Mouse (Mus musculus): ENCODE results near the gene Med13l.

Gene Med13l

DNA sequence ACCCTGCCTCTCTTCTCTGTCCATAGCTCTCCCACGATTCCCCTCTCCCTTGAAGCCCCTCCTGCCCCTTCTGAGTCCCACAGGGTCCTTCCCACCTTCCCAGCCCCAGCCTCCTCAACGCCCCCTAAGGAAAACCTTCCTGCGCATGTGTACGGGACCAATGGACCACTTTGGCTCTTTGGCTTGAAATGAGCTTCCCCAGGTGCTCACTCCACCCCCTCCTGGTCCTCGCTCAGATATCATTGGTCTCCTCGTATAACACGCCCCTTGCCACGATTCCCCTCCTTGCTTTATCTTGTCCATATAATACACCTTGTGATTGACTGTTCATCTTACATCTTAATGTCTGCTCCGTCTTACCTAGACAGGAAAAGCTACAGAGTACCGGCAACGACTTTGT lies 237.3 kb downstream of the Med13l start:
- DNase-seq (ENCODE audit: low spot score), result no peak

DNA sequence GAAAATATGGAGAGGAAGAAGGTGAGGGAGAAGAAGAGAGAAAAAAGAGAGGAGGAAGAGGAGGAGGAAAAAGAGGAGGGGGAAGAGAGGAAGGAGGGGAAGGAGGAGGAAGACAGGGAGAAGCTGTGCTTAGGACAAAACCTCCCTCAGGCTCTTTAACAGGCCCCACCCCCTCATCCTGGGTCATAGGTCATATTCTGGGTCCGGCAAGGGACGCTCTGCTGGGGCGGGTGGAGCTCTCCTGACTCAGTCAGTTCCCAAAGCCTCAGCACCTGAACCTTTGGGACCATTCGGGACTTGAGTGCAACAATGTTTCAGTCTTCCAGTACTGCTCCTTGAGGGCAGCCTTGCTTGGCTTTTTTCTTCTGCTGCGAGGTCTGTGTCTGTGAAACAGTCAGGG lies 241.1 kb downstream of the Med13l start:
- no peak for DNase-seq (ENCODE audit: low spot score)

DNA sequence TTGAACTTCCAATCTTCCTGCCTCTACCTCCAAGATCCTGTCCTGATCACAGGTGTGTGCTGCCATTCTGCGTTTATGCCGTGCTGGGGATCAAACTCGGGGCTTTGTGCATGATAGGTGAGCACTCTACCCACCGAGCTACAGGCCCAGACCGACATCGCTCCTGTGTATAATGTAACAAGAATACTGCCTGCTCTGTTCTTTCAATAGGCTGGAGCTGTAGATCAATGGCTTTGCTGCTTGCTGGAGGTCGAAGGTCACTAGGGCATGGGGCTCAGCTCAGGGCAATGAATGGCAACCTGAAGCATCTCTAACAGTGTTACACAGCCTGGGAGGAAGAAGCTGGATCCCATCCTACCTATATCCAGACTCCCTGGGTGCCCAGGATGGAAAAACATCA lies 241.6 kb downstream of the Med13l start:
- no peak for DNase-seq (ENCODE audit: low spot score)

DNA sequence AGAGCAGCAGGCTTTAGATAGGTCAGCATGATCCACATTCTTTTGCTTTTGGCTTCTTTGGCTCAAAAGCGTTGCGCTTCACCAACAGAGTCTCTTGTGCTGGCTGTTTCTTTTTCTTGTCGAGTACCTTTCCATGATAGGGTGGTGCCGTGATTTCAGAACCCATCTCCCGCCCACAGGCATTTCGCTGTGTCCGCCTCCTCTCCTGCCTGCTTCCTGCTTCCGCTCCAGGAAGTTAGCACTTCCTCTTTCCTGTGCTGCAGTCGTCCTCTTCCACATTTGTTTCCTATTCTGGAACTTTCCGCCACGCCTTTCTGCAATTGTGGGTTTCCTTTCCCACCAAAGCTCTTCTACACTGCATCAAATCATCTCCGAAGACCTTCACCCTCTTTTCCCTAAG lies 248.5 kb downstream of the Med13l start:
- DNase-seq (ENCODE audit: low spot score), result no peak

DNA sequence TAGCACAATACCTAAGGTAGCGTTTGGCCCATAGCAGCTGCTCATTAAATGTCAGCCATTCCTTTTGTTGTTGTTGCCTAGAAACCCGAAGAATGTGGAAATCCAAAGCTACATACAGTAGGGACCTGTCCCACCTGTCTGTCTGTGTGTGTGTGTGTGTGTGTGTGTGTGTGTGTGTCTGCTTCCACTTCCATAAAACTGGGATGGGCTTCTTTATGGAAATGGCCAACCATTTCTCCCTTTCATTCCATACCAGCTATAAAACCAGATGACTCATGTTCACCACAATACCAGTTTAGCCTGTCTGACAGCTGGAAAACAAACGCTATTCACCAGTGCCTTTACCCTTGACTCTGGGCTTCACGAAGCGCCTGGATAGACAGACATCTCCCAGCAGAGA lies 249.1 kb downstream of the Med13l start:
- no peak for DNase-seq (ENCODE audit: low spot score)

DNA sequence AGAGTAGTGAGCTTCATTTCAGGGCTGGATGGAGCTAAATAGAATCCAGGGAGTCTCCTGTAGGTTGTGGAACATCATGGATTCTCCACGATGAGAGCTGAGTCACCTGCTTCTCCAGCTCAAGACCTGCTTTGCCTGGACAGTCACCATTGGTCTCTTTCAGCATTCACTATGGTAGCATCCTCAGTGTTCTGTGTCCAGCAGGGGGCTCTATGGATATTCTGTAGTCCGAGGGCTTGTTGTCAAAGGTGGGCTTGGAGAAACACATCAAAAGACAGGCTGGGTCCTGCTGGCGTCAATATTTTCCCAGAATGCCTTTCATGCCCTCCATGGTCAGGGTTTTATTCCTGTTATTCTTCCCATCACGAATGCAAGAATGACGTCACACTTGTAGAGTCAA lies 251.2 kb downstream of the Med13l start:
- DNase-seq (ENCODE audit: low spot score), result no peak

DNA sequence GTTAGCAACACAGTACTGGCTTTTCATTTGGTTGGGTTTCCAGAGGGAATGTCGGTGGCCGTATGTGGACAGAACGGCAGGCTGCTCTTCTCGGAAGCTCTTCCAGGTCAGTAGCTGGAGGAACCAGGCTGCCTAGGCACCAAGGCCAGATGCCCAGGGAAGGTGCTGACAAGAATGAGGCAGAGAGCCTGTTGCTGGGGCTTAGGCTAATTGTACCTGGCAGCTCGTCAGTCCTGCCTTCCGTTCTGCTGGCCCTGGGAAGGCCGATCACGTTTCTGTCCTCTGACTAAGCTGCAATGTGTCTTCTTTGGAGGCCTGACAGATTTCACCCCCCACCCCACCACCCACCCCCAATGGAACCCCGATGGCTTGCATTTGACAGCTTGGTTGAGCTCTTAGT lies 251.9 kb downstream of the Med13l start:
- no peak for DNase-seq (ENCODE audit: low spot score)

DNA sequence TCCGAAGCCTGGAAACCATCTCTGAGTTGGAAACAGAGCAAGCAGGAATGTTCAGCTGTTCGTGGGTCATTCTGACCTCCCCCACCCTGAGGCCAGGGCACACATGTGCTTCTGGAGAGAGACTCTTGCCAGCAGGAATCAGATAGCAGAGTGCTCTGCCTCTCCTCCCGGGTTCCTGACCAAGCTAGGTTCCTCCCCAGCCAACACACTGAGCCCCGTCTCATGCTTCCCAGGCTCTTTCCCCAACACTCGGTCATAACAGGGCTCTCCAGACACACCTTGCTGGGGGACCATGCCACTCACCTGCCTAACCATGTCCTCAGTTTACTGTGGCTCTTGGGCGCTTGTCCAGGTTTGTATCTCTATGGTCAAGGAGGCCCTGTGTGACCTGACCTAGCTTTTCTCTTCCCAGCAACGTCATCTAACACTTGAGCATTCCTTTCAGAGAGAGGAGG lies 252.5 kb downstream of the Med13l start:
- no peak for DNase-seq (ENCODE audit: low spot score)

DNA sequence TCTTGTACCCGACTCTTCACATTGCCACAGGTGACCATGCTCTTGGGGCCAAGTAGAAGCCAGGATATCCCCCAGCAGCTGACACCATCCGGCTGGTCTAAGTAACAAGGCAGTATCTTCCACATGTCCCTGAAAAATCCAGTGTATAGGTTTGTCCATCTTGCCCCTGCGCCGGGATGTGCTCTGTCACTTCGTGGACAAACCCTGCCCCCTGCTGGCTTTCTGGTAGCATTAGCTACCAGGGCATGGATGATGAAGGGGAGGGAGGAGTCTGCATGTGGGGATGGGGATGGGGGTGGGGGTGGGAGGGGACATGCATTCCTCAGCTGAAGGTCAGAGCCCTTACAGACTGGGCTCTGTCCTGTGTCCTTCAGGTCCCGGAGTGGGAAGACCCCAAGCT lies 253.6 kb downstream of the Med13l start:
- DNase-seq (ENCODE audit: low spot score), result no peak

Data from lung, postnatal 25 days (tissue).